Mouse (Mus musculus) CH12.LX (cell line): ENCODE data around the gene Nlrc3. TPM values are rescaled to one million over a fixed set of nuclear protein-coding genes. Genes with fewer than 3 reads are reported as not detected.

ENCODE experiments used
- DNase-seq: peaks from one replicate; pipeline ENCODE4 v3.0.0-alpha.2; 2013; ENCODE audit errors: extremely low read depth
- H3K27ac ChIP-seq: 2 replicates; pipeline ENCODE4 v1.5.1; 2012; ENCODE audit warnings: low read depth, mild to moderate bottlenecking, control low read depth, moderate library complexity; ENCODE audit not compliant: insufficient read depth
- H3K27me3 ChIP-seq: replicated peaks from 2 replicates; pipeline ENCODE3; 2012; ENCODE audit warnings: inconsistent platforms
- H3K36me3 ChIP-seq, 2 experiments: replicated peaks in 1 of 2; 2 replicates each; pipeline versions ENCODE3 to v1.6.1; 2012; ENCODE audit warnings: inconsistent platforms in 1 of 2, low read length in 1 of 2, mild to moderate bottlenecking in 1 of 2, mixed read lengths in 1 of 2, moderate library complexity in 1 of 2; ENCODE audit not compliant: control insufficient read depth in 1 of 2, insufficient read depth in 1 of 2
- H3K4me1 ChIP-seq, 2 experiments: 2 replicates each; pipeline ENCODE4 v1.6.1; 2012; ENCODE audit warnings: inconsistent platforms in 1 of 2, moderate library complexity in 1 of 2; ENCODE audit not compliant: insufficient read depth in 2 of 2, control insufficient read depth in 1 of 2
- H3K4me2 ChIP-seq: 2 replicates; pipeline ENCODE4 v1.6.1; 2012; ENCODE audit warnings: low read depth, mild to moderate bottlenecking, control low read depth; ENCODE audit not compliant: poor library complexity, insufficient read depth, severe bottlenecking
- H3K4me3 ChIP-seq, 3 experiments: fragments of 150-350 bp in 1 of 3; sonication (generic) in 1 of 3; replicated peaks in 1 of 3; 2 replicates each; pipeline versions ENCODE3 to v1.5.1; 2011 to 2012; ENCODE audit warnings: low read depth in 2 of 3, low read length in 2 of 3, mild to moderate bottlenecking in 2 of 3, moderate library complexity in 2 of 3, control low read depth in 1 of 3, improper control_type of control experiment in 1 of 3, inconsistent platforms in 1 of 3, mixed read lengths in 1 of 3; ENCODE audit not compliant: poor library complexity in 1 of 3
- H3K79me2 ChIP-seq: replicated peaks from 2 replicates; pipeline ENCODE4 v1.6.1; 2012; ENCODE audit warnings: mild to moderate bottlenecking, moderate library complexity; ENCODE audit not compliant: control insufficient read depth, poor library complexity, insufficient read depth, severe bottlenecking; ENCODE audit errors: extremely low read depth
- H3K9ac ChIP-seq: 2 replicates; pipeline ENCODE4 v1.6.1; 2012; ENCODE audit warnings: low read depth, mild to moderate bottlenecking, control low read depth, moderate library complexity; ENCODE audit not compliant: insufficient read depth
- H3K9me3 ChIP-seq: replicated peaks from 2 replicates; pipeline ENCODE3; 2012; ENCODE audit warnings: low read length, inconsistent platforms, mixed read lengths
- BHLHE40 ChIP-seq: IDR thresholded peaks from 2 replicates; pipeline ENCODE4 v1.6.1; 2011; ENCODE audit warnings: mild to moderate bottlenecking, low read depth, low read length, improper control_type of control experiment
- CHD1 ChIP-seq: IDR thresholded peaks from 2 replicates; pipeline ENCODE4 v1.6.1; 2012; ENCODE audit warnings: low read depth, low read length, improper control_type of control experiment, inconsistent platforms
- CHD2 ChIP-seq: IDR thresholded peaks from 2 replicates; pipeline ENCODE4 v1.6.1; 2011; ENCODE audit warnings: low read length, improper control_type of control experiment
- CTCF ChIP-seq, 2 experiments: IDR thresholded peaks in 1 of 2; conservative IDR thresholded peaks in 1 of 2; 2 replicates each; pipeline ENCODE4 v1.5.1; 2011 to 2012; ENCODE audit warnings: low read depth in 2 of 2, low read length in 2 of 2, improper control_type of control experiment in 1 of 2, inconsistent platforms in 1 of 2, mild to moderate bottlenecking in 1 of 2, moderate library complexity in 1 of 2
- E2F4 ChIP-seq: IDR thresholded peaks from 2 replicates; pipeline ENCODE4 v1.6.1; 2011; ENCODE audit warnings: low read depth, low read length, improper control_type of control experiment; ENCODE audit not compliant: insufficient replicate concordance
- ELF1 ChIP-seq: IDR thresholded peaks from 2 replicates; pipeline ENCODE4 v1.6.1; 2014; ENCODE audit warnings: low read depth, mild to moderate bottlenecking, inconsistent platforms, low read length, improper control_type of control experiment
- EP300 ChIP-seq: IDR thresholded peaks from 2 replicates; pipeline ENCODE4 v1.6.1; 2011; ENCODE audit warnings: low read length, improper control_type of control experiment
- ETS1 ChIP-seq: conservative IDR thresholded peaks from 2 replicates; pipeline ENCODE4 v1.6.1; 2012; ENCODE audit warnings: low read depth, mild to moderate bottlenecking, inconsistent platforms, low read length, improper control_type of control experiment, moderate library complexity
- GABPA ChIP-seq: IDR thresholded peaks from 2 replicates; pipeline ENCODE4 v1.6.1; 2012; ENCODE audit warnings: low read depth, low read length, improper control_type of control experiment, inconsistent platforms; ENCODE audit not compliant: insufficient replicate concordance
- IRF4 ChIP-seq: IDR thresholded peaks from 2 replicates; pipeline ENCODE4 v1.6.1; 2014; ENCODE audit warnings: low read depth, mild to moderate bottlenecking, inconsistent platforms, low read length, improper control_type of control experiment
- JUN ChIP-seq: IDR thresholded peaks from 2 replicates; pipeline ENCODE4 v1.6.1; 2011; ENCODE audit warnings: low read depth, mild to moderate bottlenecking, low read length, improper control_type of control experiment, moderate library complexity; ENCODE audit not compliant: insufficient read depth
- JUND ChIP-seq: conservative IDR thresholded peaks from 2 replicates; pipeline ENCODE4 v1.6.1; 2011; ENCODE audit warnings: low read depth, low read length, improper control_type of control experiment
- MAFK ChIP-seq: IDR thresholded peaks from 2 replicates; pipeline ENCODE4 v1.6.1; 2011; ENCODE audit warnings: low read length, improper control_type of control experiment; ENCODE audit not compliant: insufficient replicate concordance
- MAX ChIP-seq: IDR thresholded peaks from 2 replicates; pipeline ENCODE4 v1.6.1; 2011; ENCODE audit warnings: low read length, improper control_type of control experiment
- MAZ ChIP-seq: IDR thresholded peaks from 2 replicates; pipeline ENCODE4 v1.6.1; 2012; ENCODE audit warnings: low read depth, mild to moderate bottlenecking, inconsistent platforms, low read length, improper control_type of control experiment, moderate library complexity
- MEF2A ChIP-seq: IDR thresholded peaks from 2 replicates; pipeline ENCODE4 v1.6.1; 2014; ENCODE audit warnings: low read depth, mild to moderate bottlenecking, inconsistent platforms, low read length, improper control_type of control experiment, borderline replicate concordance
- MXI1 ChIP-seq: IDR thresholded peaks from 2 replicates; pipeline ENCODE4 v1.6.1; 2011; ENCODE audit warnings: mild to moderate bottlenecking, low read depth, low read length, improper control_type of control experiment
- NRF1 ChIP-seq: IDR thresholded peaks from 2 replicates; pipeline ENCODE4 v1.6.1; 2014; ENCODE audit warnings: low read depth, mild to moderate bottlenecking, inconsistent platforms, low read length, improper control_type of control experiment, moderate library complexity
- POLR2A ChIP-seq: IDR thresholded peaks from 2 replicates; pipeline ENCODE4 v1.6.1; 2011; ENCODE audit warnings: low read depth, mild to moderate bottlenecking, improper control_type of control experiment, low read length
- SMC3 ChIP-seq: IDR thresholded peaks from 2 replicates; pipeline ENCODE4 v1.6.1; 2011; ENCODE audit warnings: low read depth, low read length, improper control_type of control experiment
- TBP ChIP-seq: conservative IDR thresholded peaks from 2 replicates; pipeline ENCODE4 v1.6.1; 2011; ENCODE audit warnings: low read depth, low read length, improper control_type of control experiment
- TCF12 ChIP-seq: IDR thresholded peaks from 2 replicates; pipeline ENCODE4 v1.6.1; 2014; ENCODE audit warnings: low read depth, mild to moderate bottlenecking, inconsistent platforms, low read length, improper control_type of control experiment
- USF1 ChIP-seq: IDR thresholded peaks from 2 replicates; pipeline ENCODE4 v1.6.1; 2014; ENCODE audit warnings: low read depth, mild to moderate bottlenecking, inconsistent platforms, low read length, improper control_type of control experiment
- USF2 ChIP-seq: conservative IDR thresholded peaks from 2 replicates; pipeline ENCODE4 v1.6.1; 2011; ENCODE audit warnings: low read depth, low read length, improper control_type of control experiment
- ZC3H11A ChIP-seq: IDR thresholded peaks from 2 replicates; pipeline ENCODE4 v1.6.1; 2012; ENCODE audit warnings: low read depth, mild to moderate bottlenecking, inconsistent platforms, low read length, improper control_type of control experiment
- ZKSCAN1 ChIP-seq: IDR thresholded peaks from 2 replicates; pipeline ENCODE4 v1.6.1; 2012; ENCODE audit warnings: low read depth, inconsistent platforms, low read length, improper control_type of control experiment, borderline replicate concordance
- ZMIZ1 ChIP-seq: IDR thresholded peaks from 2 replicates; pipeline ENCODE4 v1.6.1; 2012; ENCODE audit warnings: low read depth, mild to moderate bottlenecking, inconsistent platforms, low read length, improper control_type of control experiment
- dilution Hi-C: fragments of 300-500 bp; cut with MboI; formaldehyde crosslinking; loops from 2 replicates; pipeline ENCODE4 v1.14.3; 2020; ENCODE audit warnings: low sequenced_read_pairs; ENCODE audit not compliant: extremely low pct_unique_long_range_greater_than_20kb, extremely low pct_ligation_motif_present
- in situ Hi-C: fragments of 300-500 bp; cut with MboI; formaldehyde crosslinking; loops from 3 replicates; pipeline ENCODE4 v1.14.3; 2019; ENCODE audit warnings: low sequenced_read_pairs, low pct_ligation_motif_present, low pct_unique_long_range_greater_than_20kb, mixed read lengths
- polyA plus RNA-seq: library from polyadenylated mRNA; unstranded; fragments of >175 nt; gene quantifications from 2 replicates; pipeline ENCODE4 v1.2.1, GENCODE M21; 2012; ENCODE audit warnings: low read depth; ENCODE audit not compliant: insufficient read length
- total RNA-seq, 2 experiments: library from RNA; depleted of rRNA; stranded (reverse); fragments of 300-350 nt in 1 of 2; fragments of >200 nt in 1 of 2; gene quantifications; 2 replicates each; pipeline ENCODE4 v1.2.3; 2012 to 2014

Nlrc3 gene
- total and polyA plus RNA-seq, 3 experiments = 0.13 to 0.69 TPM; not detected in 1

GRCm38 (mm10) chr16:4012882-4013570, 36.6 kb upstream of the Nlrc3 start:
- no peak for DNase-seq
- no peak overlapping the region for H3K4me2 ChIP-seq
- no peak overlapping the region for H3K9ac ChIP-seq
- TF ChIP-seq TCF12 = no peak
- no peak for TF ChIP-seq CHD2
- no peak for TF ChIP-seq CHD1
- no peak for TF ChIP-seq SMC3
- TF ChIP-seq MAZ = no peak
- TF ChIP-seq CTCF (conservative IDR thresholded peaks at IDR 0.05 in 1 of 2, IDR thresholded peaks at IDR 0.05 in 1 of 2; ENCODE audit: low read depth in 2 of 2, low read length in 2 of 2) = no peak
- TF ChIP-seq USF2 = no peak
- TF ChIP-seq MEF2A = no peak
- TF ChIP-seq BHLHE40 = no peak
- no peak for TF ChIP-seq ZC3H11A
- TF ChIP-seq ZMIZ1 = no peak
- TF ChIP-seq MAFK = no peak
- H3K4me1 ChIP-seq = no peaks in the 10 kb centered on the region
- no peak overlapping the region for H3K27ac ChIP-seq
- peaks cover 8% of the 10 kb centered on the region for H3K9me3 ChIP-seq
- no peak overlapping the region for H3K4me3 ChIP-seq
- no peaks in the 10 kb centered on the region for H3K36me3 ChIP-seq
- in situ Hi-C loops = no loop called here
- dilution Hi-C loops = no loop called here
- H3K79me2 ChIP-seq = no peaks in the 10 kb centered on the region
- H3K27me3 ChIP-seq = no peaks in the 10 kb centered on the region

- Histone ChIP-seq H3K79me2 (peaks cover 19% of the 10 kb centered on the region), H3K36me3 (peaks cover 20 to 32% of the 10 kb centered on the region in 2 experiments), H3K4me2 (peak within 1 kb of the TSS; percentile 76), H3K9ac (peak within 1 kb of the TSS; percentile 77), H3K27me3 (no peaks in the 10 kb centered on the region), H3K4me1 (peaks cover 5 to 27% of the 10 kb centered on the region in 2 experiments; a peak in 3 of 4 replicates), H3K4me3 (peak within 1 kb of the TSS; percentile 67 to 86 (median 86)), H3K27ac (peak within 1 kb of the TSS; percentile 85), H3K9me3 (peaks cover 9% of the 10 kb centered on the region)
- in situ Hi-C loops = loop anchor here (5.0 to 10.0 kb wide), 2 partner anchors 76 to 159 kb away; partner anchors contain the start of gene Zfp174
- dilution Hi-C loops = no loop called here
- DNase-seq = peak; percentile 100
- TF ChIP-seq POLR2A (peak; percentile 100), ZC3H11A (no peak), CHD1 (peak; percentile 24; the same call in 1 of the 2 replicates), GABPA (peak; percentile 23; the same call in 1 of the 2 replicates), ZKSCAN1 (no peak), TBP (peak; percentile 91), ZMIZ1 (peak; percentile 97), CTCF (conservative IDR thresholded peaks at IDR 0.05 in 1 of 2, IDR thresholded peaks at IDR 0.05 in 1 of 2; ENCODE audit: low read depth in 2 of 2, low read length in 2 of 2) (peak; percentile 68 to 85), ETS1 (no peak; the same call in none of the 2 replicates), ELF1 (peak; percentile 97), E2F4 (peak; percentile 63; the same call in 1 of the 2 replicates), EP300 (peak; percentile 40; the same call in 1 of the 2 replicates), IRF4 (peak; percentile 76), JUND (no peak), MAX (peak; percentile 81), JUN (no peak), MAFK (no peak), USF1 (no peak), TCF12 (peak; percentile 95), MXI1 (peak; percentile 70), USF2 (no peak; the same call in 1 of the 2 replicates), NRF1 (peak; percentile 95), BHLHE40 (peak; percentile 80)
Measured at GRCm38 (mm10) chr16:4003489-4004398, 27.3 kb upstream of the Nlrc3 start, which contains the start of gene Slx4. Gene Slx4 (minus strand): TSS chr16:4003770.
